Mouse (Mus musculus) layer of hippocampus, postnatal 25 days (tissue): ENCODE data around the gene Cask. TPM values are rescaled to one million over a fixed set of nuclear protein-coding genes. Genes with fewer than 3 reads are reported as not detected.
"Not testable (repeated sequence)": the region's sequence is repeated elsewhere in the genome, so short reads cannot be mapped to it uniquely, and the experiment has no call there.

ENCODE experiments used
- DNase-seq, 2 experiments: peaks; one replicate each; pipeline ENCODE4 v3.0.0; 2022; ENCODE audit warnings: mixed read lengths in 2 of 2, low spot score in 1 of 2; ENCODE audit errors: extremely low spot score in 1 of 2
- total RNA-seq, 2 experiments: library from RNA; stranded (reverse); gene quantifications; 2 replicates each; pipeline ENCODE4 v1.2.3; 2021

The Cask gene
- total RNA-seq, result 10 to 100 TPM; 85.7 to 87.7 TPM

DNA sequence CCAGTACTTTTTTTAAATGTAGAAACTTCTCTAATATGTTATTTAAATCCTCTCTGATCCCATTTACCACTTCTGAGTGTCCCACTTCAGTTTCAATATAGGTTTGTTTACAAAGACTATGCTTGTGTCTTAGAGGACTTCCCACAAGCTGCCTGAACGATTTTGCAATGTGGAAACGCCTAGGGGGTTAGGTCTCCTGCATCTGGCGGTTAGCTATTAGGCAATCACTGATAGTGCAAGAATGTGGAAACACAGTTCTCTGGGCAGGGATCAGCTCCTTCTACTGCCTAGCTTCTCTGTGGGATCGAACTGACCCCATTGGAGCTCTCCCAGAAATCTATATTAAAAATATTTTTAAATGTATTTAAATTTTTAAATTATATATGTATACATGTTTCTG is at the start of gene Cask:
Gene Cask, minus strand, starts transcription at position 83 of the 400 bp plus-strand sequence.
- DNase-seq, result no peak

DNA sequence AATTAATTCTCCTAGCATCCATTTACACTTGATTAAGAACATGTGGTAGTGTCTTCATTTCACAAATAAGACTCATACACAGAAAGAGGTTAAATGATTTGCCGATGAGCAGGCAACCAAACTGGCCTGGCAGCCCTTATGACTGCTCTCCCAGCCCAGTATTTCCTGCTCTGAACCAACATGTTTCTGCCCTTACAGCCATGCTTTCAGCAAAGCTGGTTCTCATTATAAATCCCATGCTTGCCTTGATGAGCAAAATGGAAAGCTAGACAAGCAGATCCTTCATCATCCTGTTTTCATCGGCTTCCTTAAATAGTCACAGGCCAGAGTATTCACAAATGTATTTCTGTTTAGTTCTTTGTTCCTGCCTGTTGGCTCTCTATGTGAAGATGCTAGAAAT is 38.8 kb upstream of the Cask start:
- no peak for DNase-seq

DNA sequence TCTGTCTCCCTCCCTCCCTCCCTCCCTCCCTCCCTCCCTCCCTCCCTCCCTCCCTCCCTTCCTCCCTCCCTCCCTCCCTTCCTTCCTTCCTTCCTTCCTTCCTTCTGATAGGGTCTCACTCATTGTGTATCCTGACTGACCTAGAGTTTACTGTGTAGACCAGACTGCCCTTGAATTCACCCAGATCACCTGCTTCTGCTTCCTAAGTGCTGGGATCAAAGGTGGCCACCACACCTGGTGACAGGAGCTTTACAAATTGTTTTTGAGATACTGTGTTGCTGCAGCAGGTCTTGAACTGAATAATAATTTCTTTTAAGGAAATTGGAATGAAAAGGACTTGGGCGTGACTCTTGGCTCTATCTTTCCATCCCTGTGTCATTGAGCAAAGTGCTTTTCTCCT is 33.2 kb upstream of the Cask start:
- DNase-seq, result no peak

DNA sequence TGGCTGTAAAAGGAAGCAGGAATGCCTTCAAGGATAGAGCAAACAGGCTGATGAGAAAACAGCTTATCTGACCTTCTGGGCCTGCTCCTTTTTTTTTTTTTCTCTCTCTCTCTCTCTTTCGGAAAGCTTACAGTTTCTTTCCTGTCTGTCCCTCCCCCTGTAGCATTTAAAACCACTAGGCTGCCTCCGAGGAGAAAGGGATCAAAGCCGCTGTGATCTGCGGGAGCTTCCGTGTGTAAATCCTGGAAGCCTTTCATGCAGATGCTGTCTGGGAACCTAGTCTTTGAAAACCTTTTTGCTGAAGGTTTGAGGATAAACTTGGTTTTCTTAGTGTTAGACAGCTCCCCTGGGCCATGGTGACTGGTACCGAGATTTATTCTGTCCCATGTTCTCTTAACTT is 30.8 kb upstream of the Cask start:
- no peak for DNase-seq

DNA sequence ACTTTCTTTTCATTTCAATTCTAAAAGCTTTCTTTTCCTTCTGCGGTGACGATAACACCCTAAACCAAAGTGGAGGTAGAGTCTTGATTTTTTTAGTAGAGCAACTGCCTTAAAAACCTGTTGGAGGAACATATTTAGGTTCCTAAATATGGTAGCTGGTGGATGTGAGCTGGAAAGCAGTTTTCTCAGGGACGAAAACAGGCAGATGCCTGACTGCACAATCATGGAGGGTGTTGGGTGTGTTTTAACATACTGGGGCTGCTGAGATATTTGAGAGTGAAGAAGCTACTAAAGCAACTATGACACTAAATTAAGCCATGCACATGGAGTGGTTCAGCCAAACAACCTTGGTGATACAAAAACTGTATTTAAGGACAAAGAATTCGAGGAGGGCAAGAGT is 9.0 kb upstream of the Cask start:
- no peak for DNase-seq

DNA sequence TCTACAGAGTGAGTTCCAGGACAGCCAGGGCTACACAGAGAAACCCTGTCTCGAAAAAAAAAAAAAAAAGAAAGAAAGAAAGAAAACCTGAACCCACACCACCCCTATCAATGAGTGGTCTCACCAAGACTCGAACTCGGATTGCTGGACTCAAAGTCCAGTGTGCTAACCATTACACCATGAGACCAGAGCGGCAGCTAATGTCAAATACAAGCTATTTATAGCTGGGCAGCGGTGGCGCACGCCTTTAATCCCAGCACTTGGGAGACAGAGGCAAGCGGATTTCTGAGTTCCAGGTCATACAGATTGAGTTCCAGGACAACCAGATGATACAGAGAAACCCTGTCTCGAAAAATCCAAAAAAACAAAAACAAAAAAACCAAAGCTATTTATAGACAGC is 7.9 kb upstream of the Cask start:
- DNase-seq, result no peak

DNA sequence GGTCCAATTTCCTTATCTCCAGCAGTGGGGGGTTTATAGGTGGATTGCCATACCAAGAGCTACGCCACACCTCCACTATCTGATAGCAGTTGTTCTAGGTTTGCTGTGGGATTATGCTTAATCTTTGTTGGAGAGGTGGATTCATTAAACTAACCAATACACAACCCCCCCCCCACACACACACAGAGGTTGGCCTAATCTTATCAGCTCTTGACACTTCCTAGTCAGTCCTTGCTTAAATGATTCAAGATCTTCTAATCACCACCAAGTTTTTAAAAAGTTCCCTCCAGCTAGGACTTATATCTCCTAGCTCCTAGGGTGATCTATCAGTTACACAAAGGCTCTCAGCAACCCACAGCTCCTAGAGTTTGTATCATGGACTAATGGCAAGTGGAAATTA is 2.7 kb downstream of the Cask start:
- DNase-seq, result no peak

DNA sequence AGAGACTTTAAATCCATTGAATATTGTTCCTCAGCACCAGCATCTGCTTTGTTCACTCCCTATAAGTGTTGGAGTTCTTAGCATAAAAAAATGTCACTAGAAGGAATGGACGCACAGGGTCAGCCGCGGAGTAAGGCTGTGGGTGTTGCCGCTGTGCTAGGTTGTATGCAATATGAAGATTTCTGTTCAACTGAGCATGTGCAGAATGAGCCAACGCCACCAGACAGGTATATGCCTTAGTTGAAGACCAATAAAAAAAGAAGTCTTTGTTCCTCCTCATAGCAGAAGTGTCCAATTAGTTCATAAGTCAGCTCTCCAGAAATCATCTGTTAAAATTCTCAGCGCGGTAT is 3.7 kb downstream of the Cask start:
- no peak for DNase-seq

DNA sequence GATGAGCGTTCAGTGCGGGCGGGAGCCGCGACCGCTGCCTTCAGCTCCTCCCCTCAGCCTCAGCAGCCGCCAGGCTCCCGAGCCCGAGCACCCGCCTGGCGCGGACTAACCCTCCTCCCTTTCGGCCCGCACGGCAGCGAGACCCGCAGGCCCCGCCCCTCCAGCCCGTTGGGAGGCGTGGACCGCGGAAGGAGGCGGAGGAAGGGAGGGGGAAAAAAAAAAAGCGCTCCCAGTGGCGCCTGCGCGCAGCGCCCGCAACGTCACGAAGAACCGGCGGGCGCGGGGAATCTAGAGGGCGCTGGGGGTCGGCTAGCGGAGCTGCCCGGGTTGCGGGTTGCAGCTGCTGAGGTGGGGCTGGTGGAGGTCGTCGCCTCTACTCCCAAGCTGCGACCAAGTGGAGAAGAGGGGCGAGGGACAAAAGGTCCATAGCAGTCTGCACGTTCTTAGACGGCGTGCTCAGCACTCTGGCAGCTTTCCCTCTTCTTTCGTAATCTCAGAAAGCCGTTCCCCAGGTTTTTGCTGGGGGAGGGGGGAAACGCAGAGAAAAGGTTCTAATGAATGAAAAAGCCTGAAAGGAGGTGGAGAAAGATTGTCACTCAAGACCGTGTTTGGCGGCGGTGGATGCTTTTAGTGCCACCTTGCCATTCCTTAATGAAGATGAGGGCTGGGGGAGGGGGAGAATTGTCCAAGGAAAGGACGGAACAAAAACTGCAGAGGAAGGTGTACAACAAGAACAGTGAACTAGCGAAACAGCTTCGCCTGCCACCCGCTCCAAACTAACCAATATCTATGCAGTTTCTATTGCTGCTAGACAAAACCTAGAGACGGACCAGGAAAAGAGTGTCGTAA is 4.3 kb downstream of the Cask start:
- DNase-seq, result peak in 1 of 2 experiments; percentile 69

DNA sequence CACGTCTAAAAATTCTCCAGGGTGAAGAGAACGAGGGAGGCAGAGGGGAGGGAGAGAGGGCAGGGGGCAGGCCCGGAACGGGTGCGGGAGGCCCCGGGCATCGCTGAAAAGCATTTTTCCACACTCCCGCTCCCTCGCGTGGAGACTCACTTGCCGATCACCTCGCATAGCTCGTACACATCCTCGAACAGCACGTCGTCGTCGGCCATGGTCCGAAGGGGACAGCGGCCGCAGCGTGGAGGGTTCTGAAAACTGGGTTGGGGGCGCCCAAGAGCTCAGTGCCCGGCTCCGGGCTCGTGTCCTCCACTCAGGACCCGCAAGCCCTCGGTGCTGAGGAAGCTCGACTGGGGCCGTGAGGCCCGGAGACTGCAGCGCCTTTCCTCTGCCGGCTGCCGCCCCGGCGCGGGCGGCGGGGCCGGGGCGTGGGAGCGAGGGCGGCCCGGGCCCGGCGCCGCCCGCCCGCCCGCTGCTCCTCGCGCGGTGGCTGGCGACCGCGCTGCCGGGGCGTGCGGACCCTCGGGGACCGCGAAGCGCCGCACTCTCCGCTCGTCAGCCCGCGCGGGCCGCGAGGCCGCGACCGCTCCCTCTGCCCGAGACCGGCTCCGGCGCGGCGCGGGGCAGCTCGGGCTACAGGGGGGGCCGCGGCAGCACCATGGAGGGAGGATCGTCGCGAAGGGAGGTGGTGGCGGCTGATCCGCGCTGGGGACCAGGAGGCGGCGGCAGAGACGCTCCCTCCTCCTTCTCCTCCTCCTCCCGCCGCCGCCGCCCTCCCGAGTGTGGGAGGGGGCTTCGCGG is 5.1 kb downstream of the Cask start:
- peak; percentile 38 to 62 for DNase-seq

DNA sequence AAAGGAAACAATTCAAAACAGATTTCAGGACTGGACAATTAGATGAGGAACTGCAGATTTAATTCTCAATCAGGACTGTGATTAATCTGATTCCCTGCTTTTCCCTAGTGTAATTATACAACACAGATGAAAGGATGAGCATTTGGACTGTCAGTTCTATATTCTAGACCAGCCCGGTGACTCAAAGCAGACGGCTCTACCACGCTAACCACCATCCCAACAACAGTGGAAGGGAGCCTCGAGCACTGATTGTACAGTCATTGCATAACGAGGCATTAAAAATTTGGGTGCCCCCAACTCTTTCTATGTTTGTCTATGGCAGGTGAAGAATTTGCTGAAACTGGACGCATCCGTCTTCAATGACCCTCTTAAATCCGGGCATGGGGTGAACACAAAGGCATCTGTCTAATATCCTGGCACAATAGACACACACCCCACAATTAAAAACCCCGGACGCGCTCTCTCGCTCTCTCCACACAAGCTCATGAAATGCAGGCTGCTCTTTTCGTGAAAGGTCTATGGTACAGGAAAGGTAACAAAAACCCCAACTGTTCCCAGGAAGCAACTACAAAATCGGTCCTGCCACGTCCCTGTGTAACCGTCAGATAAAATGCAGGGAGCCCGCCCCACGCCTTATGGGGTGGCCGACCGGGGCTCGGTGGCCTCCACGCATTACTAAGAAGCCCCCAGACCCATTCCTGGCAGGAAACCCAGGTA is 5.9 kb downstream of the Cask start:
- peak; percentile 4 to 21 for DNase-seq

DNA sequence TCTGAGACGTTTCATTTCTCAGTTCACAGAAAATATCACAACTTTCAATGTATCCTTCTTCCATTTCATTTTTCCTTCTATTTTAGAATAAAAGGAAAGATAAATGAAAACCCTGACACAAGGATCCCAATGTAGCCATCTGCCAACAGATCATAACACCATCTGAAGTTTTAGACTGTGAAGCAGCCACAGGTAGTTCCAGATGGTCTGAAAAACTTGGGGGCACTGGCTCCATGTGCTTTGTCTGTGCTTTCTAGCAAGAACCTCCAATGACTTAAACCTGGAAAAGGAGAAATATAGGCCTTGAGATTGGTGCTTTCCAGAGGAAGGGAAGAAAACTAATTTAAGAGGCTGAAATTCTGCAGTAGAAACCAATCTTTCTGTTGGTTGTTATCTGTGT is 28.4 kb downstream of the Cask start:
- no peak for DNase-seq

DNA sequence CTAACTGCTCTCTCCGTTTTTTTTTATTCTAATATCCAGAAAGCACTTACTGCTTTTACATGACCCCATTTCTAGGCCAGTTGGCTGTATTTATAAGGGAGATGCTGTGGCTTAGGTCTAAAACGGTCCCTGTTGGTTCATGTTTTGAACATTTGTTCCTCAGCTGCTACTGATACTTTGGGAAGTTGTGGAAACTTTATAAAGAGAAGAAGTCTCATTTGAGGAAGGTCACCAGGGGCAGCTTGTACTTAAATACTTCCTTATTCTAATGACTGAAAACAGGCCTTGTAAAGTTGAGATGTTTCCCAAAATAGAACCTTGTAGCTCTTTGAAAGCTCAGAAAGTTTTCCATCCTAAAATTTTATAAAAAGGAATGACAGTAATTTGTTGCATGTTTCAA is 52.4 kb downstream of the Cask start:
- no peak for DNase-seq

DNA sequence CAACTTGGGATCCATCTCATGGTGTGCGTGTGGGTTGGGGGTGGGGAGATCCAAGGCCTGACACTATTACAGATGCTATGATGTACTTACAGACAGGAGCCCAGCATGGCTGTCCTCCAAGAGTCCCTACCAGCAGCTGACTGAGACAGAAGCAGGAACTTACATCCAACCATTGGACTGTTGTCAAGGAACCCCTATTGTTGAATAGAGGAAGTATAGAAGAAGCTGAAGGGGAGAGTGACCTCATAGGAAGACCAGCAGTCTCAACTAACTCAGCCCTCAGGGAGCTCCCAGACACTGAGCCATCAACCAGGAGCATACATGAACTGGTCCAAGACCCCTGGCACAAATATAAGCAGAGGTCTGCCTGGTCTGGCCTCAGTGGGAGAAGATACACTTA is 85.5 kb downstream of the Cask start:
- DNase-seq, result no peak

DNA sequence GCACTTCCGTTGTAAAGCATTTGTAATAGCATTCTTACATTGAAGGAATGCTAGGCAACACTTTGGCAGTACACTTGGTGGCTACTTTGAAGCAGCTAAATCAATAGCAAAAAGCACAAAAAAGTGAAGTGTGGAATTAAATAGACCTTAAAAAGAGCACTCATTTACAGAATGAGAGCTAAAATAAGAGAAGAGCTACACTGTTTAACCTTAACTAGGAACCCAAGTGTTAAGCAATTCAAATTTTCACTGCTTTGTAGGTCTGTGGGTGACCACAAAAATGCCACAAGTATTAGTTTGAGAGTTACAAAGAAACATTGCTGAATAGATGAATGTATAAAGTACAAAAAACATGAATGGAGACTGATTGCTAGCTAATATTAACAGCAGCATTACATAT is 86.1 kb downstream of the Cask start:
- DNase-seq, result no peak

DNA sequence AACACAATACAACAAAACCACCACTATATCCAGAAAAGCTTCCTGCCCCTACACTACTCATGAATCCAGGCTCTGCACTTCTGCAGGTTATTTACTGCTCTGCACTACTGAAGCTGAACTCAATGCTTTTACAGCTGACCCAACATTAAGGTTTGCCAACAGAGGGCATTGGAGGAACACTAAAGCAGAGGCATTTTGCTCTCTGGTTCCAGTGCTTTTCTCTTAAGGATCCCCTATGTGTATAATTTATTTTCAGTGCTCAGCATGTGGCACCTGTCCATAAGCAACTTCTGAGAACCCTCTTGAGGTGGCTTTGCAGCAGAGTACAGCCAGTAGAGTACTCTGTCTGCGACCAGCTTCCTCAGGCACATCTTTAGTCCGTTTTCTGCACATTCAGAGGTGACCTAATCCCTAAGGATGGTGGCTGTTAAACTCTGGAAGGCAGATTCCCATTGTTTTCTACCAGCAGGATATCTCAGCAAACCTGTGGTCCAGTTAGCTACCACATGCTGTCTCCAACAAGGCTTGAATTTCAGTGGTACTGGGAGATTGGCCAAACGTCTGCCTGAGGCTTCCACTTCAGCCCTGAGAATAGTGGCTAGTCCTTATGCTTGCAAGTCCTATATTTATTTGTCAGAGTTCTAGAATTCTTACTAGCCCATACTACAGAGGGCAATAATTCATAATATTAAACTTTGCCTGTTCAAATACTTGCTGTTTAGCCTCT is 93.7 kb downstream of the Cask start:
- DNase-seq, result no peak

DNA sequence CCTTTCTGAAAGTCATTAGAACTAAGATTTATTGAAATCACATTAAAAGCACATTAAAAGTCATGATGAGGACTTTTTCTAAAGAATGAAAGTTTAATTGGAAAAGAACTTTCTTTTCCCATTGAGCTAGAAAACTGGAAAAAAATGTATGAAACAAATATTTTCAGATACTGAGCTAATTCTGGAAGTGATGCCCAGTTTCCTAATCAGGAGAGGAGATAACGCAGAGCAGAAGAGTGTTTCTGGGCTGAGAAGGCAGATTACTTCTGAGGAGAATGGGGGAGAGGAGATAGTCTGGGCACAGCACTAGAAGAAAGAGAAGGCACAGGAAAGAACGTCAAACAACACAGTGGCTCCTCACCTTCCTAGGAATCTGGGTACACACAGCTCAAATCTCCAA is 110.1 kb downstream of the Cask start:
- no peak for DNase-seq

DNA sequence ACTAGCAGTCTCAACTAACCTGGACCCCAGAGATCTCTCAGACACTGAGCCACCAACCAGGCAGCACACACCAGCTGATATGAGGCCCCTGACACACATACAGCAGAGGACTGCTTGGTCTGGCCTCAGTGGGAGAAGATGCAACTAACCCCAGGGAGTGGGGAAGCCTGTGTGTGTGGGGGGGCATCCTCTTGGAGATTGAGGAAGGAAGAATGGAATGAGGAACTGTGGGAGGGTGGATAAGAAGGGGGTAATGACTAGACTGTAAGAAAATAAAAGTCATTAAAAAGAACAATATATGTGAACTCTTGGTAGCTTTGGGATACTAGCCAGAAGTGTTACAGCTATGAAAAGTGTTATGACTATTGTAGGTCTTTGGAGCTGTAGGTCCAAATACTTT is 120.4 kb downstream of the Cask start:
- DNase-seq, result not testable (repeated sequence)

DNA sequence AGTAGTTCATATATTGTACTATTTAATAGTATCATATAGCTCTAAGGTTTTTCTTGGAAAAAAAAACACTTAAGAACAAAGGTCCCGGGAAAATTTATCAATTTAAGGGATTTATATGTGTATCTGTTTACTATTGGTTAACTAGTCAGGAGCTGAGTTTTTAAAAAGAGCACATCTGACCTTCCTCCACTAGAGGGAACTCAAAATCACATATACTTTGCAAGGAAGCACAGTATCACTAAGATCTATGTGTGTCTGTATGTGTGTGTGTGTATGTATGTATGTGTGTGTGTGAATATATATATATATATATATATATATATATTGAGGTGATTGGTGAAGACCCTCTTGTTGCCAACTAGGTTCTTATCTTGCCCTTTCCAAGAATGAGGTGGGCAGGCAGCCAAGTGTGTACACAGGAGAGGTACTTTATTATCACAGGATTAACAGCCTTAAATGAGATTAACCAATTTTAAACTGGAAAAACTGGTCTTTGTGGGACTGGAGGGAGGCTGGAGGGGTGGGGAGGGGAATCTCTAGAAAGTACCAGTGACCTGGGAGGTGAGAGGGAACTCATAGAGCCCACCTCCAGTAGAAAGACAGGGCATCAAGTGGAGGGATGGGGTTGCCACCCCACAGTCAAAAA is 121.2 kb downstream of the Cask start:
- no peak for DNase-seq
